Mouse (Mus musculus): ENCODE measurements at regions not wholly inside any gene's neighbourhood (a gene's known extent, or its start where the extent isn't known, plus 50 kb on each side); places are given as distances from the start of the nearest gene placed in this dataset.

DNA sequence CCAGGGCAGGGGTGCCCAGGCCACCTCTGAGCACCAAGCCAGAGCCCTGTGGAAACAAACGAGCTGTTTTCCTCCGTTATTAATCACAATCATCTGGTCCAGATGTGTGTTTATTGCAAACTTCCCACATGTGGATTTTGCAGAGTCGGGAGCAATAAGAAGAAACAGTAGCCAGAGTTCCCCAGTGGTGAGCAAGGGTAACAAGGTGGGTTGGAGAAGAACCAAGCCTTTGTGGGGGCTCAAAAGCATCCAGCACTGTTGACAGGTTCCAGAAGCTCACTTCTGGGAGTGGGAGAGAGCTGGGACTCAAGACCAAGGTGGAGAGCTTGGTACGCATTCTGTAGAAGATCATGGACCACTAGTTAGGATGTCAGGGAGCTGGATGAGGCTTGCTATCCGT lies 63.6 kb downstream of the Hif1an start:
- DNase-seq (ENCODE audit: low read depth, low spot score), result no peak

DNA sequence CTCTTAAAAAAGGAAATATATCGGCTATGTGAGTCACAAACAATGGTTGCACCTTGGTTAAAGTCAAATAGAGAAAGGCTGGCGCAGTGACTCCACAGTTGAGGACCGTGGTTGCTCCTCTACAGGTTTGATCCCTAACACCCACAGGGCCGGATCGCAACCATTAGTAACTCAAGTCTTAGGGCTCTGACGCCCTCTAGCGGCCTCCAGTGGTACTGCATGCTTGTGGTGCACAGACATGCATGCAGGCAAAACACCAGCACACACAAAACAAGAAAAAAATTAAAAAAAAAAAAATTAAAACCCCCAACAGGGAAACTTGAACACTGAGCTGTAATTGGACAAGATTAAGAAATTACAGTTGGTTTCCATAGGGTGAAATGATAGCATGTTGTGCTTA lies 67.1 kb downstream of the Hif1an start:
- DNase-seq (ENCODE audit: low read depth, low spot score), result peak; percentile 9

DNA sequence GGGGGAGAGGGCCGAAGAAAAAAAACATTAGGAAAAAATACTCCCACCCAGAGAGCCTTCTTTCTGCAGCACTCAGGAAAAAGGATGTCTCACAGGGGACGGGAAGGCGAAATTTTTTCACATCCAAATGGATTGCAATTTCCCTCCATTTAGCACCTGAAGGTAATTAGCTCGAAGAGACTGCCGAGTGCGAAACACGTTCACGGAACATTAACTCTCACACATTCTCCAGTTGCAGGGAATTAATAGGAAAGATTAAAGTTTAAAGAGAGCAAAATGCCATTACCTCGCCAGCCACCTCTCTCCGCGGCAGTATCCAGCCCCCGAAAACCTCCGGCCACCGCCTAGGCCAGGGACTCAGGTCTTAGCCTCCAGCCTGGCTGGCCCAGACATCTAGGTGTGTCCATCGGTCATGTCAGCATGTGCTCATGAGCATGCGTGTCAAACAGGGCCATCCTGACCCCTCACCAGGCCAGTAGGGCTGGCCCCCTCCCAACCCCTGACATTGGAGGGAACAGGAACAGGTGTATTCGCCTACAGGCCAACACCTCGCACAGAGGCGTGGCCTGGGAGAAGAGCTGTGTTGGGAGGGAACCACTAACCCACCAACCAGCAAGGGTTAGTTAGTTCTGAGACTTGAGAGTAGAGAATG lies 68.8 kb downstream of the Hif1an start:
- no peak for DNase-seq (ENCODE audit: low read depth, low spot score)

DNA sequence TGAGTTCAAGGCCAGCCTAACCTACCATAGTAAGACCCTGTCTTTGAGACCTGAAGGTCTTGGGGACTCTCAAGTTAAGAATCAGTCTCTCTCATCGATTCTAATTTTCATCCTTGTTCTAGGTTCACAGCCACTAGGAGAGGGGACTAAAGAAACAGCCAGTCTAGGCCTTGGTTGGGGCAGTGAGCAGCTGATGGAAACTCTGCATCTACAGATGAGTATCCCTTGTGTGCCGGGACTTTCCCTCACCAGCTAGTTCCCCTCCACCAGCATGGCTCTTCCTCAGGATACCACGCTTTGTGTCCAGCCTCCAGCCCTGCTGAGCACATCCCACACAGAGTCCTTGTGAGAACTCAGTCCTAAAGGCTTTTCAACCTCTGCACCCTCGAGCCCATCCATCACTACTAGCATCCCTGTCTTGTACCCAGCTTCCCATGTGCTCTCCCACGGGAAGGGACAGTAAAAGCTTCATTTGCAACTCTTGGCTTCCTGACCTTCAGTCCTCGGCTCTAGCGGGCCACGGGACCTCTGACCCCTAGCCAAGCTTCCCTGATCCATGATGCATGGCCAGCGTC lies 74.6 kb downstream of the Hif1an start:
- DNase-seq (ENCODE audit: low read depth, low spot score), result no peak

DNA sequence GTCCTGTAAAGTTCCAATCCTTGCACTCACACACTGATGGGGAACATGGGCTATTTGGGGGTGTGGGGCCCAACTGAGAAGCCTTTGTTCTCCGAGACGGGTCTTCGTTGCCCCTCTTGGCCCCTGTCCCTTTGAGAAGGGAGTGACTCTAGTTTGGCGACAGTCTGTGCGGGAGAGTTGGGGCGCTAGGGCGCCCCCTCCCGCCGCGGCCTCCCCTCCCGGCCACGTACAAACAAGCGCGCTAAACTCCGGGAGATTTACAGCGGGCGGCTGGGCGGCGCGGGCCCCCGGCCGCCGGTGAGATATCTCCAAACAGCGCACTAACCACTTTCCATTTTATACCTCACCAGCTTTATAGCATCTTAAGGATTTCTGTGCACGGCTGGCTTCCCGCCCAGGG lies 77.4 kb downstream of the Hif1an start:
- DNase-seq (ENCODE audit: low read depth, low spot score), result no peak

DNA sequence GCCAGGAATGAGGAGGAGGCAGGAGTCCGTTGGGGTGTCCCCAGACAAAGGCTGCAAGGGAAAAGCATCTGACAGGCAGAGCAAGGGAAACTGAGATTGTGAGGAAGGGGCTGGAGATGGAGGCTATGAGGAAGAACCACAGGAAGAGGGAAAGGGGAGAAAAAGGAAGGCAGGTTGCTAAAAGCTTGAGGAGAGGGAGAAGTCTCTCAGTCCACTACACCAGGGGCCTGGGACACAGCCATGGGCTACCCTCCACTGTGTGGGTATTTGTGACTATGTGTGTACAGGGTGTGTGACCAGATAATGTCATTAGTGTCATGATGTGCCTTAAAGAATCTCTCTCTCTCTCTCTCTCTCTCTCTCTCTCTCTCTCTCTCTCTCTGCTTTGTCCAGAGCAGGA lies 77.9 kb downstream of the Hif1an start:
- no peak for DNase-seq (ENCODE audit: low read depth, low spot score)

DNA sequence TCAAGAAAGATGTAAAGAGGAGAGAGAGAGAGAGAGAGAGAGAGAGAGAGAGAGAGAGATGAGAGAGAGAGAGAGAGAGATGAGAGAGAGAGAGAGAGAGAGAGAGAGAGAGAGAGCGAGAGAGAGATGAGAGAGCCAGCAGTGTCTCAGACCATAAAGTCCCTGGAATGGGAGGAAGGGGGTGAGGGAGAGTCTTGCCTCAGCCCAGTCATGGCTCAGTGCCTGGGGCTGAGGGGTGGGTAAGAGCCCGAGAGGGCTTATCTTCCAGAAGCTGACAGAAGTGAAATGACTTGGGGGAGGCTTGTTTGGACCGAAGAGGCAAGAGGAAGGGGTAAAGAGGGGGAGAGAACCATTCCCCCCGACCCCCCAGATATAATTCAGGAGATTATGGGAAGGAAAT lies 79.6 kb downstream of the Hif1an start:
- DNase-seq (ENCODE audit: low read depth, low spot score), result no peak

DNA sequence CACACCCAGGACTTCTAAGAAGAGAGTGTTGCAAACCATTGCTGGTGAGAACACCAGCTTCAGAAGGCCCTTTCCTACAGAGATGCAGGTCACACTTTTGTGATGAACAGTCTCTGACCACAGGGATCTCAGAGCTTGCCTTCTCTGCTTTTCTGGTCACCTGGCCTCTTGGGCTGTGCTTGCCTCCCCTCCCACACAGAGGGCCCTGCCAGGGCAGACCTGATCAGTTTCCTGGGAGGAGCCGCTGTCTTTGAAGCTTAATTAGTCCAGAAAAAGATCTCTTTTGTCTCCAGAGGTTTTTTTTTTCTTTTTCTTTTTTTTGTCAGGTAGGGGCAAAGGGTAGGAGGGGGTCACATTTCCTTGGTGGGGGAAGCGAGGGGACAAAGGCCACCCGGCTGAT lies 81.7 kb downstream of the Hif1an start:
- no peak for DNase-seq (ENCODE audit: low read depth, low spot score)

DNA sequence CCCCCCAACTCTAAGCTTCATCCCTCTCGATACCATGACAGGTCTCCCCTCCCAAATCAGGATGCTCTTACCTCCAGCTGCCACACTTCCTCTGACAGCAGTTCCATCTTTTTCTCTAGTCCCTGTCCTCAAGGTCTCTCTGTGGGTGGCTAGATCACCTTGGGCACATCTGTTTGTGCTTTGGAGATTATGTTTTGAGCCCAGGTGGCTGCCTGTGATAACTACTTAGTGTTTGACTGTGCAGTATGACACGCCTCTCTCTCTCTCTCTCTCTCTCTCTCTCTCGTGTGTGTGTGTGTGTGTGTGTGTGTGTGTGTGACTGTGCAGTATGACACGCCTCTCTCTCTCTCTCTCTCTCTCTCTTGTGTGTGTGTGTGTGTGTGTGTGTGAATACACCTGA lies 82.3 kb downstream of the Hif1an start:
- DNase-seq (ENCODE audit: low read depth, low spot score), result no peak

DNA sequence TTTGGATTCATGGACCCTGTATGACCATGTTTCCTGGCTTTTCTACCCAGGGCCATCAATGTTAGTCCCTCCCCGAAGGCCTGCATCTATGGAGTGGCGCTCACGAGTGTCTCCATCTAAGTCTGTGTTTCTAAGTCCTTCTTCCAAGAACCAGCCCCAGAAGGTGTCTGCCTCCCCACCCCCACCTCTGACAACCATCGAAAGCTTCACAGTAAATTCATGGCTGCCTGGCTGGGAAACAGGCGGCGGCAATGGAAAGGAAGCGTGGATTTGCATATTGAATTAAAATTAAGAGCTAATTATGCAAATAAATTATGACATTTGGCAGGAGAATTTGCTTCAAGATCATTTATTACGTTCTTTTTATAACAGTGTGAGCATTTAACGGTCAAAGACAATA lies 83.9 kb downstream of the Hif1an start:
- no peak for DNase-seq (ENCODE audit: low read depth, low spot score)

DNA sequence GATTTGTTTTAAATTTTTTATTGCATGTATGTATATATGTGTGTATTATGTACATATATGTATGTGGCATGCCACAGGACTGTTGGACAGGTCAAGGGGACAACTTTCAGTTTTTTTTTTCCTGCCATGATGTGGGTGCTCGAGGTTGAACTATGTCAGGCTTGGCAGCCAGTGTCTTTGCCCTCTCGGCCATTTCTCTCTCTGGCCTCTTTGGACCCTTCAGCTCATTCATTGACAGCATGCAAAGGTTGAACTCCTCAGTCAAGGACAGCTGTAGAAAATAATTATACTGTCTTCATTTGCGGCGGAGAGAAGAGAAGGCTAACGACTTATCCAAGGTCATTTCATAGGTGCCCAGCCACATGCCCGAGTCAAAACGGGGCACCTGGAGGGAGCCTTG lies 86.6 kb downstream of the Hif1an start:
- DNase-seq (ENCODE audit: low read depth, low spot score), result no peak

DNA sequence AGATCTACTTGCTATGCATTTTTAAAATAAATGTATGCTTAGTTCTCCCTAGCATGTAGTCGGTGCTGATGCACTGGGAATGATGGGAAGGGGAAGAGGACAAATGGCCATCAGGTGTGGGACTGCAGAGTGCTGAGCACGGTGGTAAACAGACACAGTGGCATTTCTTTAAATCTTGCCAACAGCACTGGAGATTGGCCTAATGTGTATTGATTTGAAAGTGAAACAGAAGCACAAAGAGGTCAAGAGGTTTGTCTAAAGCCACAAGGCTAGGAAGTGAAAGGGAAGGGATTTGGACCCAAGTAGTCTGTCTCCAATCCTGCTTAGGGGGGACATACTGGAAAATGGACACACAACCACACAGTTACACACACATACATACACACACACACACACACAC lies 88.2 kb downstream of the Hif1an start:
- no peak for DNase-seq (ENCODE audit: low read depth, low spot score)

DNA sequence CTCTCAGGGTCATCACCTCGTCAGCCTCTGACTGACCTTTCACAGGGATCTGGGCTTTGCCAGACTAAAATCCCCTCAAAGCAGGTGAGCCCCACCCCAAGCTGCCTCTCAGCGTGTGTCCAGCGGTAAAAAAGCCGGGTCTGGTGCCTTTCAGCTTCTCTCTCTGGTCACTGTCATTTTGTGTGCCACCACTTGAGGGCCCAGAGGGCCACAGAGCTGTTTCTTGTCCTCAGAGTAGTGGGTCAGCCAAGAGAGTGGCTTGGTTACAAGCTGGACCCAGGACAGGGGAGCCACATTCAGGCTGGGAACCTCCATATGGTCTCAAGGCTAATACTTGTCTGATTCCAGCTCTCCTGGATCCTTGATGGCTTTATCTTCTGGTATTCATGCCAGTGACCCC lies 89.0 kb downstream of the Hif1an start:
- DNase-seq (ENCODE audit: low read depth, low spot score), result peak; percentile 9

DNA sequence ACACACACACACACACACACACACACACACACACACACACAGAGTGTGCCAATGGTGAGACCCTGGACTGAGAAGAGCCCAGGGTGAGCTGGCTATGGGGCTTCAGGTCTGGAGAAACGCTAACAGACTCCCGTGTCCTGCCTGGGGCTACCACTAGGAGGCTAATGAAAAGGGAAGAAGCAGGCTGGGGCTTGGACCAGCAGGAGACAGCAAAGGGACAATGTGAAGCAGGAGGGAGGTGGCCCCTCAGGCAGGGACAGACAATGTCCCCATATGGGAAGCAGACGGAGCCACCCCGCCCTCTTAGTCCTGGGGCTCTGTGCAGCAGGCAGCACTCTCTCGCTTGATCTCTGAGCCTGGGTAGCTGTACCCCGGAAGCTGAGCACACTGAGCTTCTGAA lies 93.1 kb downstream of the Hif1an start:
- peak; percentile 67 for DNase-seq (ENCODE audit: low read depth, low spot score)

DNA sequence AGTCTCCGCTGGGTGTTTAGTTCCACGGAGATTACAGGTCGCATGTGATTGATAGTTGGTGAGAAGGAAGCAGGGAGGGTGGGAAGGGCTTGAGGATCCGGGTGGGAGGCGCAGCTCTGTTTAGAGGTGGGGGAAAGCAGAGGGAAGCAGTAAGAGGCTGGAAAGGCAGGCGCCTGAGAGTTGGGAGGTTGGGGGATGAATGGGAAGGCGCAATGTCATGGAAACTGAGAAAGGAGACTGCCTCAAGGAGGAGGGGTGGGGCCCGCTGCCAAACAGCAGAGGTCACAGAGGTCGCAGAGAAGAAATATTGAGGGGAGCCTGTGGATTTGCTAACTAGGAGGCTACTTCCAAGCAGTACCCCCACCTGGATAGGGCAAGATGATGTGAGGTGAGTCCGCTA lies 96.5 kb upstream of the Pax2 start:
- DNase-seq (ENCODE audit: low read depth, low spot score), result no peak

DNA sequence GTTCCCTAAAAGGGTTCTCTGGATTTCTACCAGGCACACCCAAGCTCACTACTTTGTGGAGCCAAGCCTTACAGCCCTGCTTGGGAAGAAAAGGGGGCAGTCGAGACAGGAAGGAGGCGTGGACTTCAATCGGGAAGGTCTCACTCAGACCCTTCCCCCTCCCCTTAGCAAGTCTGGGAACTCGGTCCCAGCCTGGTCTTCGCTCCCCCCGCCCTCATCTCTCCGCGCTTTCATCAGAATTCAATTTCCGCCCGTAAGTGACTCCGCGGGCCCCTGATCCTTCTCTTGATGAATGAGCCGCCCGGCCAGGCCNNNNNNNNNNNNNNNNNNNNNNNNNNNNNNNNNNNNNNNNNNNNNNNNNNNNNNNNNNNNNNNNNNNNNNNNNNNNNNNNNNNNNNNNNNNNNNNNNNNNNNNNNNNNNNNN lies 86.3 kb upstream of the Pax2 start:
- DNase-seq (ENCODE audit: low read depth, low spot score), result no peak

DNA sequence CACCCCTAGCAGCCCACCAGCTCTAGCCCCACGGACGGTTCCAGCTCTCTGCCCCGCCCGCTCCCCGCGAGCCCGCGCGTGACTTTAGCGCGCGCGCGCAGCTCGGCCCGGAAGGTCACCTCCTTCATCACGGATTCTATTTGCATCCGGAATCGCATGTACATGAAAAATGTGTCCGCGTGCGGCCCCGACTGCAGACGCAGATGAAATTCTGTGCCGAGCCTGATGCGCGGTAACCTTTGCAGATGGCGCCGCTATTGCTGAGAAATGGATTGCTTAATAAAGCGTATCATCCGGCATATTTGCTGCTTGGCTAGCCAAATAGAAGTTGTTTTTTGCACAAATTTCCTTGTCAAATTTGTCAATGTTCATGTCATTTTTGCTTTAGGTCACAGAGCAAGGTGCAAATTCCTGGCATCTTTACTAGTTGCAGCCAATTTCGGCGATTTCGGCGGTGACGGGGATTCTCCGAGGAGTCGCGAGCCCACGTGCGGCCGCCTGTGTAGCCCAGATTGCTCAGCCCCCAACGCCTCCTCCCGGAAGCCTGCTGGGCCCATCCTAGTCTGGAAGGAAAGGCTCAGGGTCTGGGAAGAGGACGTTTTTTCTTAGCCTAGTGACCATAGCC lies 81.1 kb upstream of the Pax2 start:
- no peak for DNase-seq (ENCODE audit: low read depth, low spot score)

DNA sequence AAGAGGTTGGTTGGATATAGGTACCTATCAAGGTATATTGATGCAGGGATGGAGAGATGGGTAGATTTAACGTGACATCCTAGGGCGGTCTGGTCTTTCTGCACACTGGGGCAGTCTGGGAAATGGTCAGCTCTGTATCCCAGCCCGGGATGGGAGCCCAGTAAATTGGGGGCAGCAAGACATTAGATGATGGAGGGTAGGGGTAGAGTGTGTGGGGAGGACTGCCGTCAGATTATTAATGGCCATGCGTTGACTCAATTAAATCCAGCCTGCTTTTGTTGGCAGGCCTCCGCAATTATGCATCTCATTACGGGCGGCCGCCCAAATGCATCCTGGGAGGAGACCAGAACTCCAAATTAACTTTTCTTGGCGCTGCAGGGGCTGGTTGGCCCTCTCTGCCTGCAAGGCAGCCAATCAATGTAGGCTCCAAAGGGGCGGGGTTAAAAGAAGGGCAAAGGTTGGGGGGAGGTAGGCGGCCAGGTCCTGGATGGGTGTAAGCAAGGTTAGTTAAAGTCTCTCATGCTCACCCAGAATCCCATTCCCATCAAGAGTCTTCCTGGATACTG lies 79.2 kb upstream of the Pax2 start:
- no peak for DNase-seq (ENCODE audit: low read depth, low spot score)

DNA sequence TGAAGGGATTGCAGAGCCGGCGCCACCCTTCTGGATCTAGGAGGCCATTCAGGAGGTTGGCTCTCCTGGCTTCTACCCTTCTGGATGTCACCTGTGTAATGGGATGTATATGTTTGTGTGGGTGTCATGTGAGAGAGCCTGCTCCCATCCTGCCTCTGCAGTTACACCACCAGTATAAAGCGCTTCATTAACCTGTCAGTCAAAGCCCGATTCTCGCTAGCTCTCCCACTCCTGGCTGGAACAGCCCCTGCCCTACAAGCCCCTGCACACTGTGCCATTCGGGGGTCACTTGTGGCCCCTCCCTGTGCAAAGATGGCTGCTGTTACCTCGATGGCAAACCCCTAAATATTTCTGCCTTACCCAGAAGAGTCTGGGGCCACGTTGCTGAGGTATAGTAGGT lies 78.5 kb upstream of the Pax2 start:
- DNase-seq (ENCODE audit: low read depth, low spot score), result no peak

DNA sequence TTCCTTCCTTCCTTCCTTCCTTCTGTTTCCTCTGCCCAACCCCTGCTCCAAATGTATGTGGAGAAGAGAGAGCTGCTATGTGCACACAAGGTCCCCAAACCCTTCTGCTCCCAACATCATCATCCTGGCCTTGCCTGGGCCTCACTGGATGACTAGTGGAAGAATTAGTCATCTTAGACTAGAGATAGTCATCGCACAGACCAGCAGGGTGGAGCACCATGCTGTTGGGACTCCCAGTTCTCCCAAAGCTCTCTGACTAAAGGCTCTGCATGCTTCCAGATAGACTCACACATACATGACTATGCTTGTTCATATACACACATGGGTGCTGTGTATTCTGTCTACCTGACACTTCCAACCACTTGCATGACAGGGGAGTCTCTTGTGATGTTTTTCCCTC lies 77.2 kb upstream of the Pax2 start:
- DNase-seq (ENCODE audit: low read depth, low spot score), result peak; percentile 54

DNA sequence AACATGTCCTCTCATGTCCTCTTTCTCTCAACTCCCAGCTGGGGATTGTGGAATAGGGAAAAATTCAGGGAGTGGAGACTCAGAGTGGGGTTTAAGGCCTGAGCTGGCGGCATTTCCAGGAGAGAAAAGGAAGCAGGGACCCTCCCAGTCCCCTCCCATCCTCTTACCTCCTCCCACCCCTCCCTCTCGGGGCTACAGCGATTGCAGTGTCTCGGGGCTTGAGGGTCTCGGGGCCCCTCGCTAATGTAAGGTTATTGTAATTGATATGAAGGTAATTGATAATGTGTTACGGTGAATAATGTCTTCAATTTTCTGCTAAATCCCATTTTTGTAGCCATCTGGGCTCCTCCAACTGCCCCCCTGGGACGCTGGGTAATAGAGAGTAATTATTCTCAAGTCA lies 74.2 kb upstream of the Pax2 start:
- no peak for DNase-seq (ENCODE audit: low read depth, low spot score)

DNA sequence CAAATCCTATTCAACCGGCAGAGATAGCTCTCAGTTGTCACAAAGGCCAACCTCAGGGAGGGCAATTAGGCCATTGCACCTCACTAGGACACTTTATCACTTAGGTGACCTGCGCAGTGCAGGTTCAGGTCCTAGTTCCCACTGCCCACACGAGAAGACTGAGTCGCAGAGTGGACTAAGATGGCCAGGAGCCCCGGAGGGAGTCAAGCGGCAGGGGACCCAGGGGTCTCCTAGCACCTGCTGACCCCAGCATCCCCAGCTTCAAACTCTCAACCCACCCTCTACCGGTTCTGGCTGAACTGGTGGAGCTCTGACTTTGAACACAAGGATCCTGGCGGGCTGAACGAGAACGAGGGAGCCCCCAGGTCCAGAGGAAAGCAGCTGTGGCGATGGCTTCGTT lies 72.7 kb upstream of the Pax2 start:
- no peak for DNase-seq (ENCODE audit: low read depth, low spot score)

DNA sequence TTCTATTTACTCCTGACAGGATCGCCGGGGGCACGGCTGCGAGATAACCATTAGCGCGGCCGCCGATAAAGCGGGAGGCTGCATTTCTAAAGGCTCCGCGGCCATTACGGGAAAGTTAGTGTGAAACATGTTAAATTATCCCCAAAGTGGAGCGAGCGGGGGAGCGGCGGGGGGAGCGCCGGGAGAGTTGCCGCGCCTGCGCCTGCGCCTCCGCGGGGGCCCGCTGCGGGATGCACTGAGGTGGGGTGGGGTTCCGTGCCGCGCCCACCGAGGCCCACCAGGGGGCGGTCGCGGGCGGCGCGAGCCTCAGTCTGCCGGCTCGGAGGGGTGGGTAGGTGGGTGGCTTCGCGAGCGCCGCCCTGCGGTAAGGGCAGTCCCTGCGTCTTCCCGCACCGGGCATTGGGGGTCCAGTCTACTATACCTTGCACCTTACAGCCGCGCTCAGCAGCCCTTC lies 71.8 kb upstream of the Pax2 start:
- no peak for DNase-seq (ENCODE audit: low read depth, low spot score)

All from 3T3-L1 (cell line).